Mouse (Mus musculus): ENCODE measurements around the gene Kantr. TPM values are rescaled to one million over a fixed set of nuclear protein-coding genes. Genes with fewer than 3 reads are reported as not detected.
A peak's percentile ranks its signal among the peaks of the same experiment; 100 is the strongest.
"Not testable (repeated sequence)": the region's sequence is repeated elsewhere in the genome, so short reads cannot be mapped to it uniquely, and the experiment has no call there.

The Kantr gene
- 9.7 and 24.7 TPM in 2 replicates for total RNA-seq (2014; fragmentation: Nextera tagmentation)
- total RNA-seq (2017): 0.52 and 1.6 TPM in 2 replicates

DNA sequence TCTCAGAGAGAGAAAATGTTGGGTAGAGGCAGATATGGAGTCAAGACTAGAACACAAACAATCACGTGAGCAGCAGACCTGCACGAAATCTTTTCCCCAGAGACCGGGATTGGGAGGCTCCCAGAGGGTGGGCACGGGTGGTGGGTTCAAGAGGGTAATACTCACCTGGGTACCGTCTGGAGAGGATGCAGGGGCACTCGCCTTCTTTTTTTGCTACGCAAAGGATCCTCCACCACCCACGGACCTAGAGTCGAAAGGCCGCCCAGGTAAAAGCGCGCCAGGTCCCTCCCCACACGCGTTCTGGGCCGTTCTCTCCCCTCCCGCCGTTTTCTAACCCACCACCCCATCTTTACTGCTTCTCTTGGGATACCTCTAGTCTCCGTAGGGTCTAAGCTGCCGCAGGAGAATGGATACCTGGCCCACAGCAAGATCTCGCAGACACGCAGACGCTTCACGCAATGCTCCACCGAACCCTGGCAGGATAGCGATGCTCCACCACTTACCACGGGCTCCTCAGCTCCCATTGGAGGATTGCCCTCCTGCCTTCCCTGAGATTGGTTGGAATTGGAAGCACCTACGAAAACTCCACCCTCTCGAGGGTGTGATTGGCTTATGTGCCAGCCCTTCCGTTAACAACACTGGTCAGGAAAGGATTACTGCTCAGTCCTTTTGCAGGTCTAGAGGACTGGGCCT lies at the start of gene Kantr:
Kantr (minus strand) TSS at position 500 of the 693 bp plus-strand sequence.
- ATAC-seq (replicated peaks; ENCODE audit: low FRiP score, low TSS enrichment, poor library complexity, severe bottlenecking): peak; percentile 100

DNA sequence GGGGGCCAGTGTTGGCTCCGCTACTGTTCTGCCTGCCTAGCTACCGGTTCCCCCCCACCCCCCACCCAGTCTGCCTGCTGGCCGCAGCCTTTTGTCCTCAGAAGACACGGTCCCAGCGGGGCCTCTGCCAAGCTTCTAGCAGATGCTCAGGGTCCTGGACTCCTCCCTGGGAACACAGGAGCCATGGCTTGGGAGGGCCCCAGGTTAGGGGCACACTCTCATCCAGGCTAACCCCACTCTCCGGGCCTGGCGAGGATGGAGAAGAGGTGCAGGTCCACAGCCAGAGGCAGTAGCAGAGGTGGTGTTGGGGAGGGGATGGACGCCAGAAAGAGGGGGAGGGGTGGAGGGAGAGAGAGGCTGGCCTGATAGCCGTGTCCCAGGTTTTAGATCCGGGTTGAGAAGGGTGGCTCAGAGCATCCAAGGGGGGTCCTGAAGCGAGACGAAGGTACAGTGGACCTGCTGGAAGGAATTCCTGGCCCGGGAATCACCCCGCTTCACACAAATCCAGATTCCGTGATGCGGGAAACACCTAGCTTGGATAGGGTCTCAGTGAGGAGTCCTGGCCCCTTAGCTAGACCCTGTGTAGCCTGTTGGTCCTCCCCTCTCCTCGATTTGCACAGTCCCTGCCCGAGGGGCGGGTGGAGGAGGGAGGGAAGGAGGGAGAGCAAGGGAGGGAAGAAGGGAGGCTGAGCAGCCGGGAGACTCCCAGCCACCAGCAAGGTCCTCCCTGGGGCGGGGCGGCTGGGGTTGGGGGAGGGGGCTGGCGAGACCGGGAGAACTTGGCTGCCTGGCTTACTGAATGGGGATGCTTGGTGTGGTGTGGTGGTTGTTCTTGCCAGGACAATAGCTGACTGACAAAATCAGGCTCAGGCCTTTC lies 41.3 kb upstream of the Kantr start, which contains the start of gene Gpr173:
Gpr173 (minus strand) TSS at position 308 of the 877 bp plus-strand sequence.
- no peak for ATAC-seq (replicated peaks; ENCODE audit: low FRiP score, low TSS enrichment, poor library complexity, severe bottlenecking)

DNA sequence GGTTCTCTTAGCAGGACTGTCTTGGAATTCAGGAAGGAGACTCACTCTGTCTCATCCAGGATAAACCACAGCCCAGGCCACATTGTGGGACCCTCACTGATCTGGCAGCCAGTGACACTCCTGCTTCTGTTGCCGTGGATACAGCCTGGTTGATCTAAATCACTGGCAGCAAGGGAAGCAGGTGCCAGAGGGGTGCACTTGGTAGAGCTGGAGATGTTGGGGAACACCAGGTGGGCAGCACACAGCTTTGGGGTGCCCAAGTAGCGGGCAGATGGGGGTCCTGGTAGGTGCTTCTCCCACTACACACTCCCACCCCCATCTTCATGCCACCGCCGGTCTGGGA lies 40.7 kb upstream of the Kantr start:
- ATAC-seq (replicated peaks; ENCODE audit: low FRiP score, low TSS enrichment, poor library complexity, severe bottlenecking): no peak

DNA sequence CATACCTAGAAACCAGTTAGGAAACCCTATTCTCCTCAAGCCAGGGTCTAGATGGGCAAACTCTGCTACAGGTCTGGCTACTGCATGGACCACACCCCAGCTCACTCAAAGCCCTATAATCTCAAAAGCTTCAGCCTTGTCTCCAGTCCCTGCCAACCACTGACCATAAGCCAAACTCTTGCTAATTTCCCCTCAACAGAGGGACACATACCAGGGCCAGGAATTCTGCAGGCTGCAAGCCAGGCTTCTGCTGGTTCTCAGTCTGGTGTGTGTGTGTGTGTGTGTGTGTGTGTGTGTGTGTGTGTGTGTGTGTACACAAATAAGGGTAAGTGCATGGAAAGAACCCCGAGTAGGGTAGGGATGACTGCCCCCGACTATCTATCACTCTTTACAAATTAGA lies 39.1 kb upstream of the Kantr start:
- ATAC-seq (replicated peaks; ENCODE audit: low FRiP score, low TSS enrichment, poor library complexity, severe bottlenecking): no peak

DNA sequence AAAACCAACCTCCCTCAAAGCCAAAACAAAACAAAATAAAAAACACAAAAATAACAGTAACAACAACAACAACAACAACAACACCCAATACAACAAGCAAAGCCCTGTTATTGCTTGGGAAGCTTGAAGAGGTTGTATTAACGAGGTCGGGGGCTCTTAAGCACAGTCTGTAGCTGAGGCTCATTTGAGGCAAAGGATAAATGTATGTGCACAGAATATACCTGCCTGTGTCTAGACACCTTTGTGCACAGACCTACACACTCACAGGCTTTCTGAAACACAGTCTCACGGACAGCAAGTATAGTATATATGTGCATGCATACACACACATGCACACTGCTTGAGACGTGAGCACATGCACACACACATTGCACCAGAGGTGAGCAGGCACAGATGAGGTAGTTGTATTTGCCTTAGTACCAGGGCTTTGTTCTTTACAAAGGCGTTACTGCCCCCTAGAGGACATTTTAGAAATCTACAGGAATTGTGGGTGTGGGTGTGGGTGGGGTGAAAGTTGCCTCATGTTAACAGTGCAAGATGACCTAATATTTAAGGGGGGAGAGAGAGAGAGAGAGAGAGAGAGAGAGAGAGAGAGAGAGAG lies 25.4 kb upstream of the Kantr start:
- peak; percentile 90 for ATAC-seq (replicated peaks; ENCODE audit: low FRiP score, low TSS enrichment, poor library complexity, severe bottlenecking)

DNA sequence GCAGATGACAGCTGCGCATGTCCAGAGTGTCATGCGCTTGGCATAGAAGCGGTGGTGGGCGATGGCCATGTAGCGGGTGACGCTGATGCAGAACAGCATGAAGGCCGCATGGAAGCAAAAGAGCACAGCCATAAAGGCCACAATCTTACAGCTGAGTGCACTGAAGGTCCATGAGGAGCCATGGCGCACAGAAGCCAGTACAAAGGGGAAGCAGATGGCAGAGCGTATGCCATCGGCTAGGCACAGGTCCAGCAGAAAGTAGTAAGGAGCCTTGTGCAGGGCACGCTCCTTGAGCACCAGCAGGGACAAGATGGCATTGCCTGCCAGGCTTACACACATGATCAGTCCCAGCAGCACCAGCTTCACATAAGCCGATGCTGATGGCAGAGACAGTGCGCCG lies 19.7 kb upstream of the Kantr start:
- no peak for ATAC-seq (replicated peaks; ENCODE audit: low FRiP score, low TSS enrichment, poor library complexity, severe bottlenecking)

DNA sequence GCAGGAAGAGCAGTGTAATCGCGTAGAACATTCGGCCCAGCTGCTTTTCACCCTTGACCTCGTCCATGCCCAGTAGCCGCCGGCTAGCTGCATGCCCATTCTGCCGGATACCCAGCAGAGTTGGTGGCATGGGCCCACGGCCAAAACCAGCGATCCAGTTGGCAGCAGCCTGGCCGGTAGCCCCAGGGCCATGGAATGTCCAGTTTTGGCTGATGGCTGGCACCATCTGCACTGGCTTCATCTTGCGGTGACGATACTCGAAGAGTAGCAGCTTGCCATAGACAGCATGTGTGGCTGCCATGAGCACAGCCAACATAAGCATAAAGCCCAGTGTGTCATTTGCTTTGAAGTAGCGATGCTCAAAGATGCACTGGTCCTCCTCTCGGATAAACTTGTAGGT lies 19.3 kb upstream of the Kantr start:
- ATAC-seq (replicated peaks; ENCODE audit: low FRiP score, low TSS enrichment, poor library complexity, severe bottlenecking): no peak

DNA sequence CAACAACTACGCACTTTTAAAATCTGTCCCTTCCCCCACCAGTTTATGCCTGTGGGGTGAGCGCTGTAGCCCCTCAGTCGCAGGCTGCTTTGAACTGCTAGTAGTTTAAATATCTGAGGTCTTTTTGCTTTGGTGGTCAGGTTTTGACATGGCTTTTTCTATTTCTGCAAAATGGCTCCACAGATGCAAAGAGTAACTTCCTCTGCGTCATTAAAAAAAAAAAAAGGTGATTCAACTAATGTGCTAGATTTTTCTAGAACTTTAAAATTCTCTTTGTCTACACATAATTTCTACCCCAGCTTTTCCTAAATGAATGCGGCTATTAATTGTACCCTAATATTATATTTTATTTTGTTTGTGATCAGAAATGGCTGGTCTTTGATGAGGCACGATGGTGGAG lies 15.6 kb upstream of the Kantr start:
- ATAC-seq (replicated peaks; ENCODE audit: low FRiP score, low TSS enrichment, poor library complexity, severe bottlenecking): no peak

DNA sequence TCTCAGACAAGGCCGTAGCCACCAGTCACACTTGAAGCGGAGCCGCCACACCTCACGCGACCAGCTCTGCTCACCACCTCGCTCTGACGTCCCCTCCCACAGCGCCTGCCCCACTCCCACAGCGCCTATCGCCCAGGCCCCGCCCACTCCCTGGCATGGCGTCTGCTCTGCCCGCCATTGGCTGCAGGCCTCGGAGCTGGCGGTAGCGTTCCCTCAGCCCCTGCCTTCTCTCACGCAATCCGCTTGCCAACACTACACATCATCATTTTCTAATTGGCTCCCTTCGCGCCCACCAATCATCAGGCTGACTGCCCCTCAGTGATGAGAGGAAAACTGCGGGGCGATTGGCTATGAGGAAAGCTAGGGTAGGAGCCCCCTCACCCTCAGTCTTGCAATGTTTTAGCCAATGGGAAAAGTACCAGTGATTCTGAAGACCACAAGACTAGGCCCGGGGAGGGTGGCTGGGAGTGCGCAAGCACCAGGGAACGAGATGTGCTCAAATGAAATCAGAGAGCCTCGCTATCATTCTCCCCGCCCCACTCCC lies 15.1 kb upstream of the Kantr start, which contains the start of gene Tspyl2:
Tspyl2 (minus strand) TSS at position 68 of the 544 bp plus-strand sequence.
- peak; percentile 99 for ATAC-seq (replicated peaks; ENCODE audit: low FRiP score, low TSS enrichment, poor library complexity, severe bottlenecking)

DNA sequence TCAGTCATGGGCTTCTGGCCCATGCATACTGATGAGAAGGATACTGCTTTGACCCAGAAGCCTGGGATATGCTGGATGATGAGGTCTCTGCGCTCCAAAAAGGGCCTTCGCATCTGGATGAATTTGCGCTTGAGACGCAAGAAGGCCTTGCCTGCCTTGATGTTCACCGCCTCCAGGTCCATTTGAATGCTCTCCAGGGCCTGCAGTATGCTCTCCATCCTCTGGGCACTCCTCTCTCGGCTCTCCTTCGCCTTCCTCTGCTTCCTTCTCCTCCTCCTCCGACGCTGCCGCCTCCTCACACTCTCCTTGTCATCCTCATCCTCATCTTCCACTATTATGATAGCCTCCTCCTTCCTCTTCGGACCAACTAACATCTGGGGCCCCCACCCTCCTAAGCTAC lies 14.2 kb upstream of the Kantr start:
- no peak for ATAC-seq (replicated peaks; ENCODE audit: low FRiP score, low TSS enrichment, poor library complexity, severe bottlenecking)

DNA sequence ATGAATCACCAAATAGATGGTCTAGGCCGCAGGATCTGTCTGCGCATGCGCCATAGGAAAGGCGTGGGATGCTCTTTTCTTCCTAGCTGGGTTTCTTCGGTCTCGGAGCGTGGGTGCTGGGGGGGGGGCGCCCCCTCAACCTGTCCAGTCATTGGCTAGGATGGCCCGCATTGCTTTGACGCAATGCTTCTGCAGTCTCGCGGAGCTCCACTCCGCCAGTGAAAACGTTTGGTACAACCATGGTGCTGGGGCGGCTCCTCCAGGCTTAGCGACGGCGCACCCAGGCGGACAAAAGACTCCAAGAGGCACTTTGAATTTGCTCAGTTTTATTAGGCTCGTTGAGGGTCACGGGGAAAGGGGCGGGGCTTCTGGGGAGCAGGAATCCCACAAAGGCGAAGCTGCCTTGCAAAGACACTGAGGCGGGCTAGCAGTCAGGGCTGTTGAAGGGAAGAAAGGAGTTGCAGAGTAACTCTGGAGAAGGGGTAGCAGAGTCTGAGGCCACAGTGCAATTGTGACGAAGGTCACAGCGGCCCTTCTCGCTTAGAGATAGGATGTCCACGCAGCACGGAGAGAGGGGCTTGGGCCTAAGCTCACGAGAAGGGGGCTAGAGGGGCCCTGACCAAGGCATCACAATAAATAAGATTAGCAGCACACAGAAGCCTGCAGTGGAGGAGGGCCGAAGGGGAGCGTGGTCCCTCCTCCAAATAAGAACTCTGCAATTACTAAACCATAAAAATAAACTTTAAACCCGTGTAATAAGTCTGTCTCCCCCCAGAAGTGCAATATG lies 9.4 kb upstream of the Kantr start:
- peak; percentile 100 for ATAC-seq (replicated peaks; ENCODE audit: low FRiP score, low TSS enrichment, poor library complexity, severe bottlenecking)

DNA sequence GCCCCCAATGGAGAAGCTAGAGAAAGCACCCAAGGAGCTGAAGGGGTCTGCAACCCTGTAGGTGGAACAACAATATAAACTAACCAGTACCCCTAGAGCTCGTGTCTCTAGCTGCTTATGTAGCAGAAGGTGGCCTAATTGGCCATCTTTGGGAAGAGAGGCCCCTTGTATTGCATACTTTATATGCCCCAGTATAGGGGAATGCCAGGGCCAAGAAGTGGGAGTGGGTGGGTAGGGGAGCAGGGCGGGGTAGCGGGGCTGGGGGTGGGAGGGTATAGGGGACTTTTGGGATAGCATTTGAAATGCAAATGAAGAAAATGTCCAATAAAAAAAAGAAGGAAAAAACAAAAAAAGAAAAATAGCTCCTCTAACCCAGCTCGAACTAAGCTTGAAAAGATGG lies 8.8 kb upstream of the Kantr start:
- ATAC-seq (replicated peaks; ENCODE audit: low FRiP score, low TSS enrichment, poor library complexity, severe bottlenecking): not testable (repeated sequence)

DNA sequence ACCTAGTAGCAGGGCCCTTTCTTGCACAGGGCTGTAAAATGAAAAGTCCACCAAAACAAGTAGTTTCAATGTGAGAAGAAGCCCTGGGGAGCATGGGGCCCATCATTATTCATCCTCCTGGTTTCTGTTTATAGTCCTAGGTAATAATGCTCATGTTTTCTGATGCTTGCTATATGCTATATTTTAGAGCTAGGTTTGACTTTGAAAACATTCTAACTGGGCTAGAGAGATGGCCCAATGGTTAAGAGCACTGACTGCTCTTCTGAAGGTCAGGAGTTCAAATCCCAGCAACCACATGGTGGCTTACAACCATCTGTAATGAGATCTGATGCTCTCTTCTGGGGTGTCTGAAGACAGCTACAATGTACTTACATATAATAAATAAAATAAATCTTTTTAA lies 2.1 kb upstream of the Kantr start:
- ATAC-seq (replicated peaks; ENCODE audit: low FRiP score, low TSS enrichment, poor library complexity, severe bottlenecking): not testable (repeated sequence)

DNA sequence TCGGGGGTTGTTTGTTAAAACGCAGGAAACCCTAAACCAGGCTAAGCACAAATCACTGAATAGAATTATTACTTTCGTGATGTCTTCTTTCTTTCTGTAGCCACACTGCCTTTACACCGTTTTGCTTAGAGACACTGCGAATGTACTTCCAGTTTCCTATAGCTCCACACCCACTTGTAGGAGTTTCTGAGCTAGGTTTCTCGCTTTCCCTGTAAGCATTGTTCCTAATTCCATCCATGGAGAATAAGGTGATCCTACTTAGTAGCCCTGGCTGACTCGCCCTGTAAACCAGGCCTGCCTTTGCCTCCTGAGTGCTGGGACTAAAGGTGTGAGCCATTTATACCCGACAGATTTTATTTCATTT lies 376 bp upstream of the Kantr start:
- no peak; the same call in 1 of the 2 replicates for ATAC-seq (replicated peaks; ENCODE audit: low FRiP score, low TSS enrichment, poor library complexity, severe bottlenecking)

DNA sequence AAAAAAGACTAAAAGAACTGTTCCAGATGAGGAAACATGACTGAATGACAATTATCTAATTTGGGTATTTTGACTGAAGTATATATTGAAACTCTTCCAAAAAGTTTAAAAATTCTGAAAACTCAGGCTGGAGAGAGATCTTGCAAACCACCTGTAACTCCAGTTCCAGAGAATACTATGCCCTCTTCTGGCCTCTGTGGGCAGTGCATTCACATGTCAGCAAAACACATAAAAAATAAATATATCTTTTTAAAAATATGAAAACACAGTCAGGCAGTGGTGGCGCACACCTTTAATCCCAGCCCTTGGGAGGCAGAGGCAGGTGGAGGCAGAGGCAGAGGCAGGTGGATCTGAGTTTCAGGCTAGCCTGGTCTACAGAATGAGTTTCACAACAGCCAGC lies 3.7 kb downstream of the Kantr start:
- ATAC-seq (replicated peaks; ENCODE audit: low FRiP score, low TSS enrichment, poor library complexity, severe bottlenecking): no peak

DNA sequence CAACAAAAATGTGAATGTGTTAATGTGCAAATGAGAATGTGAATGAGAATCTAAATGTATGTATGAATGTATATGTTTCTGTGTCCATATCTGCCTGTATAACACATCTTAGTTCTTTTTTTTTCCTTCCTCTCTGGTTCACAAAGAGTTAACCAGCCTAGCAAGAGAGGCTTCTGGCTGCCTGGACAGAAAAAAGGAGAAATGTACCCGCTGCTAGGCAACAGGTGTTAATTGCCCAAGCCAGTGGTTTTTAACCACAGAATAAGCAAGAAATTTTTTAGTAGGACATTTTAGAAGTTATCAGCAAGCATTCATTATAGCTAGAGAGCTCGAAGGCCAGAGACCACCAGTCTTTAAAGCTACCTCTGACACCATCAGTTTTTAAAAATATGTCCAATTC lies 4.5 kb downstream of the Kantr start:
- no peak for ATAC-seq (replicated peaks; ENCODE audit: low FRiP score, low TSS enrichment, poor library complexity, severe bottlenecking)

DNA sequence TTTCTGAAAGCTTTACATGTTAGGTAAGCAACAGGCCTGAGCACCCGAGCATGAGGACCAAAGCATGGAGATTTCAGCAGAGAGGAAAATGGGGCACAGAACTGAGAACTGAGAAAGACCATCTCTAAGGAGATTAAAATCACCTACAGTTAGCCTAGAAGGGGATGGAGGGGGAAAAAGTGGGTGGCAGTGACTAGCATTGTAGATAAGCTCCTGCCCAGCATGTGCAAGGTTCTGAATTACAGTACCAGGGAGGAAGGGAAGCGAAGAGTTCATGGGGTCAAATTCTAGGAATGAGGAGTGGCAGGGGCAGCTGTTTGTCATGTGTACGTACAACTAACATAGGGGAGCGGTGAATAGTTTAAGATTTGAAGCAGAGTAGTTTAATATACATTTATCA lies 6.8 kb downstream of the Kantr start:
- no peak; the same call in 1 of the 2 replicates for ATAC-seq (replicated peaks; ENCODE audit: low FRiP score, low TSS enrichment, poor library complexity, severe bottlenecking)

DNA sequence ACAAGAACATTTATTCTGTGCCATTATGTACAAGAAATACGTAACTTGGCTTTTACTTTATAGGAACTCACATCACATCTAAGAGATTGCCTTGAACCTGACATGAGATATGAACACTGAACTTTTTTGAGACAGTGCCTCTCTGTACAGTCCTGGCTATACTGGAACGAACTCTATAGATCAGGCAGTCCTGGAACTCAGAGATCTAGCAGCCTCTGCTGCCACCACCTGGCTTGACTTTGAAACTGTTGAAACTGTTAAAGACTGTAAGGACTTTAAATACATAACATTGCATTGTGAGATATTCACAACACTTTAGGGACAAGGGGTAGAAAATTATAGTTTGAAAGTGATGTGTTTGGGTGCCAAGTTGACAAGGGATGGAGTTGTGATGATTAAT lies 19.4 kb downstream of the Kantr start:
- peak; percentile 79 for ATAC-seq (replicated peaks; ENCODE audit: low FRiP score, low TSS enrichment, poor library complexity, severe bottlenecking)

DNA sequence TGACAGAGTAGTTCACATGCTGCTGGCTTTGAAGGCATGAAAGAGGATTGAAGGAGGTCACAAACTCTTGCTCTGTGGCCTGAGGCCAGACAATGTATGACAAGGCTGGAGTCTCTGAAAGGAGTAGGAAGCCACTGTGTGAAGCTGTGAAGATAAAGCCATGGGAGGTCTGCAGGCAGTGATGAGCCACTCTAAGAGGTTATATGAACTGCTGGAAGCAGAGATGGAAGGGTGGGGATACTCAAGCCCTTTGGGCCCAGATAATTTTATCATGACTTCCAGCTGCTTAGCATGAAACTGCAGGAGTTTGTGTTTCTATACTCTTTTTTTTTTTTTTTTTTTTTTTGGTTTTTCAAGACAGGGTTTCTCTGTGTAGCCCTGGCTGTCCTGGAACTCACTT lies 19.9 kb downstream of the Kantr start:
- ATAC-seq (replicated peaks; ENCODE audit: low FRiP score, low TSS enrichment, poor library complexity, severe bottlenecking): peak; percentile 100

Measured in megakaryocyte-erythroid progenitor cell, adult 5-6 weeks (primary cell).